Mouse (Mus musculus) limb, embryonic 13.5 days (tissue): ENCODE data around the gene Traf6. TPM values are rescaled to one million over a fixed set of nuclear protein-coding genes. Genes with fewer than 3 reads are reported as not detected.

Experiments used
- ATAC-seq: fragments of 200-750 bp; cut with Nextera tagmentation; 2 replicates; pipeline ENCODE4 v1.8.0; 2017; ENCODE audit warnings: low read depth, moderate number of reproducible peaks, moderate TSS enrichment; ENCODE audit not compliant: low FRiP score
- H3K27ac ChIP-seq: fragments of 300-500 bp; sonication (generic); 2 replicates; pipeline ENCODE4 v1.5.1; 2015; ENCODE audit warnings: inconsistent platforms, mild to moderate bottlenecking, moderate library complexity
- H3K27me3 ChIP-seq: fragments of 300-500 bp; sonication (generic); 2 replicates; pipeline ENCODE4 v1.6.1; 2015; ENCODE audit warnings: mild to moderate bottlenecking, inconsistent platforms
- H3K36me3 ChIP-seq: fragments of 300-500 bp; sonication (generic); 2 replicates; pipeline ENCODE4 v1.6.1; 2015; ENCODE audit warnings: inconsistent platforms, mild to moderate bottlenecking, moderate library complexity
- H3K4me1 ChIP-seq: fragments of 300-500 bp; sonication (generic); 2 replicates; pipeline ENCODE4 v1.6.1; 2015; ENCODE audit warnings: inconsistent platforms
- H3K4me2 ChIP-seq: fragments of 300-500 bp; sonication (generic); replicated peaks from 2 replicates; pipeline ENCODE4 v1.6.1; 2015; ENCODE audit warnings: inconsistent platforms, mild to moderate bottlenecking, moderate library complexity
- H3K4me3 ChIP-seq: fragments of 300-500 bp; sonication (generic); 2 replicates; pipeline ENCODE4 v1.5.1; 2015; ENCODE audit warnings: moderate library complexity, mild to moderate bottlenecking, inconsistent platforms
- H3K9ac ChIP-seq: fragments of 300-500 bp; sonication (generic); 2 replicates; pipeline ENCODE4 v1.6.1; 2015; ENCODE audit warnings: mild to moderate bottlenecking, inconsistent platforms
- H3K9me3 ChIP-seq: fragments of 300-500 bp; sonication (generic); 2 replicates; pipeline ENCODE4 v1.6.1; 2016; ENCODE audit warnings: inconsistent platforms
- WGBS: fragments of 180-500 bp; shearing (Covaris S2); methylation state at CpG from one replicate; pipeline ENCODE4 v1.1.7; 2015; 5-methylcytosine and 5-hydroxymethylcytosine counted together
- polyA plus RNA-seq: library from polyadenylated mRNA; unstranded; fragments of >200 nt; fragmentation: Nextera tagmentation; extraction: Ambion mirVana; gene quantifications from 2 replicates; pipeline ENCODE4 v1.2.1, GENCODE M21; 2015

Traf6 gene
- polyA plus RNA-seq, 1 experiment from 2014 or later, result 9.3 TPM

- no peak overlapping the region for H3K4me2 ChIP-seq
- no peaks in the 10 kb centered on the region for H3K27me3 ChIP-seq
- H3K36me3 ChIP-seq, result no peaks in the 10 kb centered on the region
- no peaks in the 10 kb centered on the region for H3K4me1 ChIP-seq
- no peaks in the 10 kb centered on the region for H3K9me3 ChIP-seq
- ATAC-seq, result peak; percentile 75
- 21% methylated on average over 9 of the region's 9 CpGs for WGBS
- H3K9ac ChIP-seq, result no peak overlapping the region
- H3K27ac ChIP-seq, result no peak overlapping the region
- H3K4me3 ChIP-seq, result no peak overlapping the region
Measured at GRCm38 (mm10) chr2:101665058-101665702, 13.0 kb upstream of the Traf6 start.

GRCm38 (mm10) chr2:101665703-101666092, 12.5 kb upstream of the Traf6 start:
- 79% methylated on average over 3 of the region's 3 CpGs for WGBS
- no peak overlapping the region for H3K27ac ChIP-seq
- H3K4me2 ChIP-seq, result no peak overlapping the region
- no peaks in the 10 kb centered on the region for H3K4me1 ChIP-seq
- 0 out of 2 replicates have a peak, but pooled peaks have one; percentile 15 for ATAC-seq
- no peaks in the 10 kb centered on the region for H3K27me3 ChIP-seq
- H3K36me3 ChIP-seq, result no peaks in the 10 kb centered on the region
- no peak overlapping the region for H3K4me3 ChIP-seq
- no peak overlapping the region for H3K9ac ChIP-seq
- no peaks in the 10 kb centered on the region for H3K9me3 ChIP-seq

GRCm38 (mm10) chr2:101668751-101669150, 9.5 kb upstream of the Traf6 start:
- Histone ChIP-seq H3K9me3 (no peaks in the 10 kb centered on the region), H3K9ac (no peak overlapping the region), H3K27ac (no peak overlapping the region), H3K36me3 (no peaks in the 10 kb centered on the region), H3K4me2 (no peak overlapping the region), H3K4me1 (no peaks in the 10 kb centered on the region), H3K27me3 (no peaks in the 10 kb centered on the region), H3K4me3 (no peak overlapping the region)
- WGBS, result 84% methylated on average over 3 of the region's 3 CpGs
- no peak for ATAC-seq

GRCm38 (mm10) chr2:101673547-101673946, 4.7 kb upstream of the Traf6 start:
- ATAC-seq, result no peak
- 76% methylated on average over 3 of the region's 3 CpGs for WGBS
- no peak overlapping the region for H3K4me3 ChIP-seq
- H3K36me3 ChIP-seq, result no peaks in the 10 kb centered on the region
- H3K27me3 ChIP-seq, result peaks cover 7% of the 10 kb centered on the region
- no peak overlapping the region for H3K27ac ChIP-seq
- no peaks in the 10 kb centered on the region for H3K9me3 ChIP-seq
- no peak overlapping the region for H3K4me2 ChIP-seq
- H3K9ac ChIP-seq, result no peak overlapping the region
- no peaks in the 10 kb centered on the region for H3K4me1 ChIP-seq

- 4% methylated on average over 15 of the region's 15 CpGs for WGBS
- Histone ChIP-seq H3K36me3 (peaks cover under 1% of the 10 kb centered on the region; the same call in 1 of the 2 replicates), H3K4me1 (peaks cover 11% of the 10 kb centered on the region), H3K4me3 (peak overlapping the region; percentile 99), H3K9me3 (no peaks in the 10 kb centered on the region), H3K27ac (no peak overlapping the region), H3K4me2 (peak overlapping the region; percentile 87), H3K27me3 (peaks cover 7% of the 10 kb centered on the region), H3K9ac (peak overlapping the region; percentile 94)
- ATAC-seq, result no peak
Measured at GRCm38 (mm10) chr2:101679164-101679784, 1.0 kb downstream of the Traf6 start.

- Histone ChIP-seq H3K9me3 (no peaks in the 10 kb centered on the region), H3K36me3 (peaks cover 43% of the 10 kb centered on the region), H3K27me3 (no peaks in the 10 kb centered on the region), H3K4me1 (peaks cover 7% of the 10 kb centered on the region), H3K4me2 (no peak overlapping the region), H3K4me3 (no peak overlapping the region), H3K27ac (no peak overlapping the region), H3K9ac (no peak overlapping the region)
- 89% methylated on average over 12 of the region's 12 CpGs for WGBS
- ATAC-seq, result no peak
Measured at GRCm38 (mm10) chr2:101684421-101684820, 6.2 kb downstream of the Traf6 start.

- no peak for ATAC-seq
- no peak overlapping the region for H3K27ac ChIP-seq
- no peak overlapping the region for H3K4me3 ChIP-seq
Measured at GRCm38 (mm10) chr2:101688011-101688410, 9.8 kb downstream of the Traf6 start.

GRCm38 (mm10) chr2:101690252-101690827, 12.1 kb downstream of the Traf6 start:
- Histone ChIP-seq H3K9ac (no peak overlapping the region), H3K4me1 (no peaks in the 10 kb centered on the region), H3K9me3 (no peaks in the 10 kb centered on the region), H3K36me3 (peaks cover 66% of the 10 kb centered on the region), H3K4me2 (no peak overlapping the region), H3K27ac (no peak overlapping the region), H3K4me3 (no peak overlapping the region), H3K27me3 (no peaks in the 10 kb centered on the region)
- no peak for ATAC-seq
- WGBS, result 92% methylated on average over 9 of the region's 9 CpGs

More at GRCm38 (mm10) chr2:101688011-101688410, 9.8 kb downstream of the Traf6 start:
- Histone ChIP-seq H3K4me2 (no peak overlapping the region), H3K9ac (no peak overlapping the region), H3K9me3 (no peaks in the 10 kb centered on the region), H3K27me3 (no peaks in the 10 kb centered on the region), H3K36me3 (peaks cover 64% of the 10 kb centered on the region), H3K4me1 (no peaks in the 10 kb centered on the region)
- WGBS, result 92% methylated on average over 5 of the region's 5 CpGs

GRCm38 (mm10) chr2:101693043-101693442, 14.8 kb downstream of the Traf6 start:
- Histone ChIP-seq H3K4me1 (no peaks in the 10 kb centered on the region), H3K36me3 (peaks cover 66% of the 10 kb centered on the region), H3K9ac (no peak overlapping the region), H3K27ac (no peak overlapping the region), H3K27me3 (no peaks in the 10 kb centered on the region), H3K4me2 (no peak overlapping the region), H3K9me3 (no peaks in the 10 kb centered on the region), H3K4me3 (no peak overlapping the region)
- ATAC-seq, result no peak
- 74% methylated on average over 4 of the region's 4 CpGs for WGBS

GRCm38 (mm10) chr2:101693577-101694215, 15.5 kb downstream of the Traf6 start:
- Histone ChIP-seq H3K4me3 (no peak overlapping the region), H3K27ac (no peak overlapping the region), H3K36me3 (peaks cover 68% of the 10 kb centered on the region), H3K9ac (no peak overlapping the region), H3K4me2 (no peak overlapping the region), H3K4me1 (no peaks in the 10 kb centered on the region), H3K27me3 (no peaks in the 10 kb centered on the region), H3K9me3 (no peaks in the 10 kb centered on the region)
- 62% methylated on average over 5 of the region's 5 CpGs for WGBS
- ATAC-seq, result no peak

- no peak for ATAC-seq
- Histone ChIP-seq H3K27me3 (no peaks in the 10 kb centered on the region), H3K27ac (no peak overlapping the region), H3K36me3 (peaks cover 57% of the 10 kb centered on the region), H3K9ac (no peak overlapping the region), H3K4me1 (no peaks in the 10 kb centered on the region), H3K4me3 (no peak overlapping the region), H3K9me3 (no peaks in the 10 kb centered on the region), H3K4me2 (no peak overlapping the region)
- WGBS, result 88% methylated on average over 7 of the region's 7 CpGs
Measured at GRCm38 (mm10) chr2:101695584-101695983, 17.4 kb downstream of the Traf6 start.

- Histone ChIP-seq H3K36me3 (peaks cover 45% of the 10 kb centered on the region), H3K27me3 (no peaks in the 10 kb centered on the region), H3K4me3 (no peak overlapping the region), H3K9ac (no peak overlapping the region; the same call in 1 of the 2 replicates), H3K9me3 (no peaks in the 10 kb centered on the region), H3K4me2 (no peak overlapping the region), H3K4me1 (peaks cover 6% of the 10 kb centered on the region; the same call in 1 of the 2 replicates), H3K27ac (no peak overlapping the region)
- WGBS, result 89% methylated on average over 4 of the region's 4 CpGs
- no peak for ATAC-seq
Measured at GRCm38 (mm10) chr2:101699284-101699683, 21.1 kb downstream of the Traf6 start.
